In genomic region chr8:96256294-96256693, GRCm38 (mm10) we compare ENCODE assay signal across 19 mouse cellular contexts.
A peak's percentile ranks its signal among the peaks of the same experiment; 100 is the strongest.
DNase-seq lines count a peak whose midpoint lies in the region; ATAC-seq and TF ChIP-seq lines count a peak whose summit lies in the region.
"Had no signal": no experiment of that assay in that cellular context is flagged by ENCODE, and none has a peak within 500 bp of the region (broad histone marks: within the 10 kb centered on the region; RNA-seq: fewer than 3 reads in every experiment).

No protein-coding gene starts in this region.

- H3K27me3 ChIP-seq in midbrain, embryonic 13.5 days: no peaks in the 10 kb centered on the region
- H3K27me3 ChIP-seq in midbrain, embryonic 11.5 days (ENCODE audit: control insufficient read depth, insufficient read depth, low read length): no peaks in the 10 kb centered on the region
- no peaks in the 10 kb centered on the region for H3K27me3 ChIP-seq in forebrain, postnatal 0 days (ENCODE audit: insufficient read depth, low read length)
- H3K27me3 ChIP-seq in kidney, embryonic 14.5 days (ENCODE audit: control insufficient read depth, insufficient read depth, low read length): no peaks in the 10 kb centered on the region
- H3K27me3 ChIP-seq: embryonic facial prominence, embryonic 12.5 days; liver, embryonic 13.5 days; neural tube, embryonic 12.5 days had no signal

- H3K9ac ChIP-seq in midbrain, embryonic 13.5 days (replicated peaks): no peak overlapping the region
- H3K9ac ChIP-seq in midbrain, embryonic 11.5 days (ENCODE audit: low read length): no peak overlapping the region
- H3K9ac ChIP-seq in forebrain, postnatal 0 days: 0 out of 2 replicates have a peak overlapping the region, but pooled peaks have one; percentile 3
- no peak overlapping the region for H3K9ac ChIP-seq in kidney, embryonic 14.5 days (ENCODE audit: low read depth, low read length)
- H3K9ac ChIP-seq: embryonic facial prominence, embryonic 12.5 days; liver, embryonic 13.5 days; neural tube, embryonic 12.5 days had no signal

- 0 out of 2 replicates have a peak, but pooled peaks cover 8% of the 10 kb centered on the region for H3K4me1 ChIP-seq in midbrain, embryonic 13.5 days (replicated peaks)
- H3K4me1 ChIP-seq in midbrain, embryonic 11.5 days (ENCODE audit: control insufficient read depth, insufficient read depth, low read length): no peaks in the 10 kb centered on the region
- peaks cover 4% of the 10 kb centered on the region; the same call in 1 of the 2 replicates for H3K4me1 ChIP-seq in forebrain, postnatal 0 days (ENCODE audit: insufficient read depth)
- no peaks in the 10 kb centered on the region for H3K4me1 ChIP-seq in kidney, embryonic 14.5 days (ENCODE audit: control insufficient read depth, insufficient read depth, low read length)
- H3K4me1 ChIP-seq: embryonic facial prominence, embryonic 12.5 days; heart, embryonic 10.5 days; liver, embryonic 13.5 days had no signal

- H3K36me3 ChIP-seq in midbrain, embryonic 13.5 days: no peaks in the 10 kb centered on the region
- H3K36me3 ChIP-seq in midbrain, embryonic 11.5 days (ENCODE audit: control insufficient read depth, insufficient read depth, low read length): no peaks in the 10 kb centered on the region
- no peaks in the 10 kb centered on the region for H3K36me3 ChIP-seq in forebrain, postnatal 0 days (ENCODE audit: insufficient read depth)
- no peaks in the 10 kb centered on the region for H3K36me3 ChIP-seq in kidney, embryonic 14.5 days (ENCODE audit: control insufficient read depth, insufficient read depth, low read length)
- H3K36me3 ChIP-seq: embryonic facial prominence, embryonic 12.5 days; heart, embryonic 10.5 days; liver, embryonic 13.5 days; neural tube, embryonic 12.5 days had no signal

- no peak for ATAC-seq in midbrain, embryonic 13.5 days
- ATAC-seq in midbrain, embryonic 11.5 days (ENCODE audit: low FRiP score): no peak
- peak; percentile 88 for ATAC-seq in forebrain, postnatal 0 days
- no peak for ATAC-seq in kidney, embryonic 14.5 days (ENCODE audit: low FRiP score, low TSS enrichment)
- ATAC-seq: CD4-positive, CD25-positive, alpha-beta regulatory T cell, adult 4 months; Patski had no signal

- H3K4me3 ChIP-seq in midbrain, embryonic 13.5 days (replicated peaks): no peak overlapping the region
- no peak overlapping the region for H3K4me3 ChIP-seq in midbrain, embryonic 11.5 days (ENCODE audit: low read depth, low read length)
- no peak overlapping the region for H3K4me3 ChIP-seq in forebrain, postnatal 0 days (ENCODE audit: low read depth, low read length)
- no peak overlapping the region for H3K4me3 ChIP-seq in kidney, embryonic 14.5 days (ENCODE audit: low read length)
- H3K4me3 ChIP-seq: embryonic facial prominence, embryonic 12.5 days; heart, embryonic 10.5 days; liver, embryonic 13.5 days; neural tube, embryonic 12.5 days had no signal

- DNase-seq in midbrain, embryonic 11.5 days (ENCODE audit: low spot score, missing footprints): no peak
- peak; percentile 82 for DNase-seq in forebrain, postnatal 0 days
- DNase-seq in left cerebral cortex, adult 8-10 months (ENCODE audit: low spot score in 2 of 2): peak; percentile 2 to 26
- DNase-seq in right cerebral cortex, postnatal 25 days: peak; percentile 29
- DNase-seq in heart, postnatal 4 days: no peak
- DNase-seq in urinary bladder, adult 18-20 months (ENCODE audit: low spot score in 2 of 2): no peak
- DNase-seq: adrenal gland, postnatal 14 days; cerebellum, adult 9-11 months; kidney, postnatal 14 days; liver, embryonic 13.5 days; spleen, adult 18-20 months; thymus, adult 2 months had no signal

- H3K27ac ChIP-seq in midbrain, embryonic 13.5 days: peak overlapping the region; percentile 35
- no peak overlapping the region for H3K27ac ChIP-seq in midbrain, embryonic 11.5 days (ENCODE audit: low read depth, low read length)
- H3K27ac ChIP-seq in forebrain, postnatal 0 days (ENCODE audit: low read depth, low read length): peak overlapping the region; percentile 62
- no peak overlapping the region for H3K27ac ChIP-seq in kidney, embryonic 14.5 days (ENCODE audit: low read depth, low read length)
- H3K27ac ChIP-seq: embryonic facial prominence, embryonic 12.5 days; heart, embryonic 10.5 days; liver, embryonic 13.5 days; neural tube, embryonic 12.5 days had no signal

- H3K4me2 ChIP-seq in midbrain, embryonic 13.5 days (replicated peaks): no peak overlapping the region
- H3K4me2 ChIP-seq in midbrain, embryonic 11.5 days: no peak overlapping the region
- peak overlapping the region; percentile 11; the same call in 1 of the 2 replicates for H3K4me2 ChIP-seq in forebrain, postnatal 0 days (ENCODE audit: low read depth)
- H3K4me2 ChIP-seq in kidney, embryonic 14.5 days (replicated peaks; ENCODE audit: low read depth, low read length): no peak overlapping the region
- H3K4me2 ChIP-seq: embryonic facial prominence, embryonic 12.5 days; liver, embryonic 13.5 days; neural tube, embryonic 12.5 days had no signal

- no peak for TF ChIP-seq CTCF in forebrain, postnatal 0 days (IDR thresholded peaks at IDR 0.05; ENCODE audit: low read depth)

- WGBS in midbrain, embryonic 13.5 days: 76% methylated on average over 5 of the region's 5 CpGs
- WGBS in midbrain, embryonic 11.5 days: 81% methylated on average over 5 of the region's 5 CpGs
- WGBS in forebrain, postnatal 0 days: 24% methylated on average over 5 of the region's 5 CpGs
- 81% methylated on average over 5 of the region's 5 CpGs for WGBS in kidney, embryonic 14.5 days

- H3K9me3 ChIP-seq in midbrain, embryonic 13.5 days: no peaks in the 10 kb centered on the region
- no peaks in the 10 kb centered on the region for H3K9me3 ChIP-seq in midbrain, embryonic 11.5 days (ENCODE audit: control insufficient read depth, low read length)
- H3K9me3 ChIP-seq in forebrain, postnatal 0 days (ENCODE audit: low read length): no peaks in the 10 kb centered on the region
- no peaks in the 10 kb centered on the region for H3K9me3 ChIP-seq in kidney, embryonic 14.5 days (ENCODE audit: control insufficient read depth, low read length)
- H3K9me3 ChIP-seq: embryonic facial prominence, embryonic 12.5 days; heart, embryonic 10.5 days; liver, embryonic 13.5 days; neural tube, embryonic 12.5 days had no signal

Comparison
In these comparisons a context has a peak if more than half of its experiments do, and no peak if none do; other contexts are left out.
1. H3K27ac ChIP-seq: peak in midbrain, embryonic 13.5 days (single experiment) and forebrain, postnatal 0 days (single experiment); none in midbrain, embryonic 11.5 days (single experiment) and kidney, embryonic 14.5 days (single experiment).
2. DNase-seq: peak in forebrain, postnatal 0 days (single experiment), left cerebral cortex, adult 8-10 months (2 of 2) and right cerebral cortex, postnatal 25 days (single experiment); none in midbrain, embryonic 11.5 days (single experiment), heart, postnatal 4 days (single experiment) and urinary bladder, adult 18-20 months (0 of 2).